Mouse (Mus musculus) spleen, adult 10 weeks (tissue): Measurements from ENCODE around the gene Dlg1. TPM values are rescaled to one million over a fixed set of nuclear protein-coding genes. Genes with fewer than 3 reads are reported as not detected.

Experiments used
- polyA plus RNA-seq: library from polyadenylated mRNA; stranded (reverse); fragments of 350-450 nt; fragmentation: Illumina TruSeq; extraction: RNeasy Lipid Tissue Mini Kit (QIAGEN cat#74804); gene quantifications from one replicate; pipeline ENCODE4 v1.2.3, GENCODE M21; 2015; ENCODE audit warnings: low replicate concordance; ENCODE audit not compliant: insufficient read depth

Dlg1 gene
- 88.9 TPM for polyA plus RNA-seq

DNA sequence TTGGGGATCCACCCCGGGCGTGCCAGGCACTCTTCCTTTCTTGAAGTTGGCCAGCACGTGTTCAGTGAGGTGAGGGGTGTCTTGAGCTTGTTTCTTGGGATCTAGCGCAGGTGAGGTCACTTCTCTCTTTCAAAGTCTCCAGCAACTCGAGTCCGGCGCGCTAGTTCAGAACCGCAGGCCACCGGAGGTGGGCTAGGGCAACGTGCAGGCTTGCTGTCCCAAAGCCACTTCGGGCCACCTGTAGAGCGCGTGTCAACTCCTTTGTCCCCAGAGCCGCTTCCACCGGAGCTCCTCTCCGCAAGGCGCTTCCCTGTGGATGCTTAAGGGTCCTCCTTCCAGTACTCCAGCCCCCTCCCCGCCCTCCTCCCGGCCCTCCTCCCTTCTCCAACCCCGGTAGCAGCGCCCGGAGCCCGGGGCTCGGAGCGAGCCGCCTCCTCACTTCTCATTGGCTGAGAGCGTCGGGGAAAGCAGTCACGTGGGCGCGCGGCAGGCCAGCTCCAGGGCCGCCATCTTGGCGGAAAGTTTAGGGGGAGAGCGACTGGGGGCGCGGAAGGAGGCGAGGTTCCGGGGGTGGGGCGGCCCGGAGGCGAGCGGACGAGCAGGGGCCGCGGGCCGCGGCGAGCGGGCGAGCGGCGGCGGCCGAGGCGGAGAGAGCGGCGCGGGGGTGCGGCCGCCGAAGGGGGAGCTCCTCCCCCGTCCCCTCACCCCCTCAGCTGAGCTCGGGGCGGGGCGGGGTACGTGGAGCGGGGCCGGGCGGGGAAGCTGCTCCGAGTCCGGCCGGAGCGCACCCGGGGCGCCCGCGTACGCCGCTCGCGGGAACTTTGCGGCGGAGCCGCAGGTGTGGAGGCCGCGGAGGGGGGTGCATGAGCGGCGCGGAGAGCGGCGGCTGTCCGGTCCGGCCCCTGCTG lies at the start of gene Dlg1:
Gene Dlg1, plus strand, starts transcription at position 65 of the 908 bp plus-strand sequence.

DNA sequence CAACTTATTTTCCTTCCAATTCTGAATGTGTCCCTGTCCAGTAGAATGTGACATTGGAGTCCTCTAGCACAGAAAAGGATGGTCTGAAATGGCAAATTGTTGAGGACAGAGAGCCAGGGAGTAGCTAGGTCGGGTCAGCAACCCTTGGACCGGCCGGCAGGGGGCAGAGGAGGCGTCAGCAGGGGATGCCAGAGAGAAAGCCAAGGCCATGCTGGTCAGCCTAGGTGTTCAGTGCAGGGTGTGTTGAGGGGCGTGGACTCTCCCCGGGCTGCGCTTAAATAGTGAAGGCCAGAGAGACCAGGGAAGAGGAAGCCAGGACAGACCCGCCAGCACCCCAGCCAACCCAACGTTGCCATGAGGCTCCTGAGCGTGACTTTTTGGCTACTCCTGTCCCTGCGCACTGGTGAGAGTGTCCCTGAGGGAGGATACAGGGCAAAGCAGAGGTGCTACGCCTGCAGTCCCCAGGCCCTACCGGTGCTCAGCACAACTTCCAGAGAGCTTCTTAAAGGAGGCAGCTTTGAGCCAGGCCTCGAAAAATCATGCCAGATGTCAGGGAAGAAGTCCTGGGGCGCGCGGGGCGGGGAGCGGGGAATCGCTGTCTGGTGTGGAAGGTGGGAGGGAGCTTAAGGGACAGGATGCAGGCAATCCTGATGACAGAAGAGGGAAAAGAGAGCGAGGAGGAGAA lies 215.5 kb downstream of the Dlg1 start, which contains the start of gene Meltf:
Gene Meltf, plus strand, starts transcription at position 238 of the 685 bp plus-strand sequence.

Other genes with a start within 250 kb of the Dlg1 start
- 6.8 TPM for gene Bdh1, start 241.2 kb upstream of the Dlg1 start, polyA plus RNA-seq
- 0.06 TPM for gene Meltf, start 215.4 kb downstream of the Dlg1 start, polyA plus RNA-seq